Mouse (Mus musculus): ENCODE measurements at regions not wholly inside any gene's neighbourhood (a gene's known extent, or its start where the extent isn't known, plus 50 kb on each side); places are given as distances from the start of the nearest gene placed in this dataset.

DNA sequence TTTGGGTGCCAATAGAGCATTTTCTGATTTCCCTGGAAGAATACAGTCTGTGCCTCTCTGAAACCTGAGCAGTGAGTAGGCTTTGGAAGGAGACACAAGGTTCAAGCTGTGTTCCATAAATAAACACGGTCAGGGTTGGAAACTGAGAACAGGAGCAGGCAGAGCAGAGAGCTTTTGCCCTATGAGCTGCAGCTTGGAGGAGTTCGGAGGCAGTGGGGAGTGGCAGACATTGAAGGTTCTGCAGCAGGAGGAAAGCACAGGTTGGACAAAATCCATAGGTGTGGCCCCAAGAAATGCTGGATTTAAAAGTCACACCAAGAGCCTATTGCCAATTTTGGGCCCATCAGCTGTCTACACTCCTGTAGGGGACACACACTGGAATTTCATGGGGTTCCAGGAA, 59.0 kb upstream of the Cd93 start:
- no peak for TF ChIP-seq POLR2A (IDR thresholded peaks at IDR 0.05; ENCODE audit: insufficient read length, low read depth)
- TF ChIP-seq MYOD1 (IDR thresholded peaks at IDR 0.05; ENCODE audit: control insufficient read depth in 1 of 3, insufficient read length in 2 of 3, low read depth in 2 of 3), result no peak
- no peak for TF ChIP-seq USF1 (IDR thresholded peaks at IDR 0.05; ENCODE audit: low read depth)
- no peak for TF ChIP-seq MAX (IDR thresholded peaks at IDR 0.05; ENCODE audit: low read depth)
- TF ChIP-seq E2F4 (IDR thresholded peaks at IDR 0.05; ENCODE audit: insufficient read depth), result no peak
- no peak for TF ChIP-seq CEBPB (IDR thresholded peaks at IDR 0.05; ENCODE audit: insufficient read depth, poor library complexity, severe bottlenecking)
- no peak for TF ChIP-seq POLR2AphosphoS2 (IDR thresholded peaks at IDR 0.05; ENCODE audit: insufficient read length, low read depth)
- TF ChIP-seq TCF3 (IDR thresholded peaks at IDR 0.05; ENCODE audit: insufficient read length, low read depth), result no peak
- TF ChIP-seq MYOG (IDR thresholded peaks at IDR 0.05; ENCODE audit: control insufficient read depth in 1 of 3, insufficient read depth in 1 of 3, insufficient read length in 2 of 3, low read depth in 2 of 3), result no peak

All from myocyte (in vitro differentiated cells).